Mouse (Mus musculus): ENCODE results near the gene Trim67. TPM values are rescaled to one million over a fixed set of nuclear protein-coding genes. Genes with fewer than 3 reads are reported as not detected.

Trim67 gene
- polyA plus RNA-seq, 1 experiment from 2014 or later, result 0.35 TPM

GRCm38 (mm10) chr8:124803824-124804702, 11.2 kb downstream of the Trim67 start:
- Histone ChIP-seq H3K36me3 (replicated peaks) (no peaks in the 10 kb centered on the region), H3K27ac (no peak overlapping the region), H3K4me3 (no peak overlapping the region), H3K4me1 (no peaks in the 10 kb centered on the region), H3K27me3 (ENCODE audit: poor library complexity, severe bottlenecking) (peaks cover 12% of the 10 kb centered on the region; the same call in 1 of the 2 replicates), H3K9me3 (no peaks in the 10 kb centered on the region)
- WGBS, result 76% methylated on average over 12 of the region's 12 CpGs
- DNase-seq (ENCODE audit: extremely low spot score, low spot score), result no peak

DNA sequence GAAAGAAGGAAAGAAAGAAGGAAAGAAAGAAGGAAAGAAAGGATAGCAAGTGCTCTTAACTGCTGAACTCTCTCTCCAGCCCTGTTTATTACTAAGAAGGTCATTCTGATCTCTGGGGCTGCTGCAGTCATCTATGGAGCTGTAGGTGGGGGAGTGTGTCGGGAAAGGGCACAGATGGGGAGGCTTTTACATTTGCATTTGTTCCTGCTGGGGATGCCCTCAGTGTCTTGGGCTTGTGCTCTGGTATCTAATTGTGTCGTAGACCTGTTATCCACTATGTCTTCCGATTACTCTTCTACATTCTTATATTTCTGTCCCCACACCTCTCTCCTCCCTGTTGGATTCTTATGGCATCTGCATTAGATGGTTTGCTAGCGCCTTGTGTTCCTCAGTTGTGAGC, 13.1 kb downstream of the Trim67 start:
- no peak overlapping the region for H3K27ac ChIP-seq
- H3K4me3 ChIP-seq, result no peak overlapping the region
- no peak for DNase-seq (ENCODE audit: extremely low spot score, low spot score)
- H3K36me3 ChIP-seq (replicated peaks), result no peaks in the 10 kb centered on the region
- 87% methylated on average over 4 of the region's 4 CpGs for WGBS
- H3K9me3 ChIP-seq, result no peaks in the 10 kb centered on the region
- H3K4me1 ChIP-seq, result peaks cover 12% of the 10 kb centered on the region
- peaks cover 8% of the 10 kb centered on the region; the same call in 1 of the 2 replicates for H3K27me3 ChIP-seq (ENCODE audit: poor library complexity, severe bottlenecking)

DNA sequence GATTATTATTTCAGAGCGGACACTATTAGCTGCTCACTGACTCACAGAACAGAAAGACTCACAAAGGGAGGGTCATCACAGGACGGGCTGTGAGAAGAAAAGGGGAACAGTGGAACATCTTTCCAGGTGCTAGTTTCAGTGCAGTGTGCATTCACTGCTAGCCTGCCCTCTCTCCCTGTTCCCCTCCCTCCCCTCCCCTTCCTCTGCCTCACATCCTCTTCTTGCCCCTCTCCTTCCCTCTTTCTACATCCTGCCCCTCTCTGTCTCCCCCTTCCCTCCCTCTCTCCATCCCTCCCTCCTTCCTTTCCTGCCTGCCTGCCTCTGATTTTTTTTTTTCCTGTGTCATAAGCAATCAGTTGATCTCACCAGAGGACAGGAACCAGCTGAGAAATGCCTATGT, 16.5 kb downstream of the Trim67 start:
- Histone ChIP-seq H3K9me3 (no peaks in the 10 kb centered on the region), H3K4me3 (no peak overlapping the region), H3K4me1 (peaks cover 15% of the 10 kb centered on the region), H3K27ac (no peak overlapping the region), H3K27me3 (ENCODE audit: poor library complexity, severe bottlenecking) (no peaks in the 10 kb centered on the region; the same call in 1 of the 2 replicates), H3K36me3 (replicated peaks) (no peaks in the 10 kb centered on the region)
- DNase-seq (ENCODE audit: extremely low spot score, low spot score), result no peak
- 60% methylated on average over 2 of the region's 2 CpGs for WGBS

GRCm38 (mm10) chr8:124810056-124810610, 17.2 kb downstream of the Trim67 start:
- Histone ChIP-seq H3K27me3 (ENCODE audit: poor library complexity, severe bottlenecking) (no peaks in the 10 kb centered on the region; the same call in 1 of the 2 replicates), H3K4me1 (peaks cover 15% of the 10 kb centered on the region), H3K9me3 (no peaks in the 10 kb centered on the region), H3K4me3 (no peak overlapping the region), H3K36me3 (replicated peaks) (no peaks in the 10 kb centered on the region), H3K27ac (no peak overlapping the region)
- 72% methylated on average over 5 of the region's 5 CpGs for WGBS
- DNase-seq (ENCODE audit: extremely low spot score, low spot score), result no peak

DNA sequence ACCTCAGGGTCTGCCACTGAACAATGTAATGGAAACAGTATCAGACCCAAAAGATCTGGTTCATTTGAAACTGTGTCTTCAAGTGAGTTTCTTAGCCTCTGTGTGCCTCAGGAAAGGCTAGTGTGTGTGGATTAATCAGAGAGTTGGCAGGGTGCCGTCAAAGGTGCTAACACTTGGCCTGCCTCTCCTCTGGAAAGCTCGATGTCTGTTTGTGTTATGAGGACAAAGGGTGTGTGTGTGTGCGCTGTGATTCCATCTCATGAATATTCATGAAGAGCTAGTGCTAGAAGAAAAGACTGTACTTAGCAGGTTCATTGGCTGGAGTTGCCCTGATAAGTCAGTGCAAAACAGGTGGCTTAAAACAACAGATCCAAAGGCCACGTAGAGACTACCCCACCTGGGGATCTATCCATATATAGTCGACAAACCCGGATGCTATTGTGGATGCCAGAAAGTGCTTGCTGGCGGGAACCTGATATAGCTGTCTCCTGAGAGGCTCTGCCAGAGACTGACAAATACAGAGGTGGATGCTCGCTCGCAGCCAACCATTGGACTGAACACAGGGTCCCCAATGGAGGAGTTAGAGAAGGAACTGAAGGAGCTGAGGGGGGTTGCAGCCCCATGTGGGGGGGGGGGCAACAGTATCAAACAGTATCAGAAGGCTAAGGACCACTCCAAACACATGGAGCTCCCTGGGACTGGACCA, 17.9 kb downstream of the Trim67 start:
- Histone ChIP-seq H3K36me3 (replicated peaks) (no peaks in the 10 kb centered on the region), H3K4me1 (peaks cover 15% of the 10 kb centered on the region), H3K27me3 (ENCODE audit: poor library complexity, severe bottlenecking) (no peaks in the 10 kb centered on the region; the same call in 1 of the 2 replicates), H3K27ac (no peak overlapping the region), H3K4me3 (no peak overlapping the region), H3K9me3 (no peaks in the 10 kb centered on the region)
- 53% methylated on average over 9 of the region's 9 CpGs for WGBS
- DNase-seq (ENCODE audit: extremely low spot score, low spot score), result no peak

DNA sequence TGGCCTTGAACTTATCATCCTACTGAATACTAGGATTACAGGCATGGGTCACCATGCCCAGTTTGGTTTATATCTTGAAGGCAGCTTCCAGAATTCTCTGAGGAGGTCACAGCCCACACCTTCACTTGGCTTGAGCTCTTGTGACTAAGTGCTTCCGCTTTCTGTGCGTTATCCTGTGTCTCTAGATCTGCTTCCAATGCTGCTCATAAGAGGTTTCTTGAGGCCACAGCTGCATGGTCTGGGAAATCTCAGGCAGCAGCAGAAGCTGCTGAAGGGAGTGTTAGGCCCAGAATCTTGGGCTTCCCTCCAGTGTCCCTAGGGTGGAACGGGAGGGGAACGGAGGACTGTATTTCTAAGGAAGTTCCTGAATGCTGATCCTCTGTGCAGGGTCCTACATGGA, 20.4 kb downstream of the Trim67 start:
- 94% methylated on average over 4 of the region's 4 CpGs for WGBS
- no peak overlapping the region for H3K4me3 ChIP-seq
- no peak overlapping the region for H3K27ac ChIP-seq
- DNase-seq (ENCODE audit: extremely low spot score, low spot score), result no peak
- no peaks in the 10 kb centered on the region for H3K36me3 ChIP-seq (replicated peaks)
- H3K4me1 ChIP-seq, result peaks cover 15% of the 10 kb centered on the region
- peaks cover 13% of the 10 kb centered on the region for H3K9me3 ChIP-seq
- no peaks in the 10 kb centered on the region; the same call in 1 of the 2 replicates for H3K27me3 ChIP-seq (ENCODE audit: poor library complexity, severe bottlenecking)

GRCm38 (mm10) chr8:124815870-124816269, 23.0 kb downstream of the Trim67 start:
- Histone ChIP-seq H3K9me3 (peaks cover 13% of the 10 kb centered on the region), H3K4me1 (peaks cover 5% of the 10 kb centered on the region), H3K27ac (no peak overlapping the region), H3K36me3 (replicated peaks) (no peaks in the 10 kb centered on the region), H3K27me3 (ENCODE audit: poor library complexity, severe bottlenecking) (no peaks in the 10 kb centered on the region), H3K4me3 (no peak overlapping the region)
- WGBS, result 92% methylated on average over 12 of the region's 12 CpGs
- no peak for DNase-seq (ENCODE audit: extremely low spot score, low spot score)

DNA sequence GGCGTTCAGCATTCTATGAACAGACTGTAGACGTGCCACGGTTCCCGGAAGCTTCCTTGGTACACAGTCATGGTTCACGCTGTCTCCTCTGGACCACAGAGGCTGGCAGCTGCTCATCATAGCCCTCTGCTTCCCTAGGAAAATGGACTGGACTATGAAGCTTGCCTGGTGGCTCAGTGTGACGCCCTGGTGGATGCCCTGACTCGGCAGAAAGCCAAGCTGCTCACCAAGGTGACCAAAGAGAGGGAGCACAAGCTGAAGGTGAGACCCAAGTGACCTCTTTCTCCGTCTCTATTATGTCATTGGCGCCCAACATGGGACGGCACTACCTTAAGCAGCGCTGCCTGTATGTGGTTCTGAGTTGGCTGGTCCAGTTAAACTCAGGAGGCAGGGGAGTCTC, 24.0 kb downstream of the Trim67 start:
- no peaks in the 10 kb centered on the region for H3K36me3 ChIP-seq (replicated peaks)
- no peak for DNase-seq (ENCODE audit: extremely low spot score, low spot score)
- H3K4me1 ChIP-seq, result no peaks in the 10 kb centered on the region
- no peaks in the 10 kb centered on the region for H3K27me3 ChIP-seq (ENCODE audit: poor library complexity, severe bottlenecking)
- WGBS, result 88% methylated on average over 11 of the region's 11 CpGs
- H3K4me3 ChIP-seq, result no peak overlapping the region
- H3K27ac ChIP-seq, result no peak overlapping the region
- H3K9me3 ChIP-seq, result peaks cover 13% of the 10 kb centered on the region

DNA sequence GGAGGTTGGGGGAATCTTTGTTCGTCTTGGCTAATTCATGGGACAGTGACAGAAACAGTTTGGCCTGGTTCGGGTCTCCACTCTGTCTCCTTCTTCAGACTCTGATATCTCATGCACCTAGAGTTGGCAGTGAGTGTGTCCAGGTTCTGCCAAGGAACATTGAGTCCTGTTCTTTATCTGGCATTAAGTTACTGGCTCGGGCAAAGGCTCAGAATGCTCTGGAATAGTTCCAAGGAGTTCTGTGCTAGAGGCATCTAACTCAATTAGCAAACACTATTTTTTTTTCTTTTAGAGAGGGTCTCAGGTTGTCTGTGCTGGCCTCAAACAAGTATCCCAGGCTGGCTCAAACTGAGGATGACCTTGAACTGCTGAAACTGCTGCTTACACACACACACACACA, 24.5 kb downstream of the Trim67 start:
- Histone ChIP-seq H3K27me3 (ENCODE audit: poor library complexity, severe bottlenecking) (no peaks in the 10 kb centered on the region), H3K9me3 (peaks cover 13% of the 10 kb centered on the region), H3K36me3 (replicated peaks) (no peaks in the 10 kb centered on the region), H3K4me1 (no peaks in the 10 kb centered on the region), H3K27ac (no peak overlapping the region), H3K4me3 (no peak overlapping the region)
- DNase-seq (ENCODE audit: extremely low spot score, low spot score), result no peak
- 94% methylated on average over 3 of the region's 3 CpGs for WGBS

DNA sequence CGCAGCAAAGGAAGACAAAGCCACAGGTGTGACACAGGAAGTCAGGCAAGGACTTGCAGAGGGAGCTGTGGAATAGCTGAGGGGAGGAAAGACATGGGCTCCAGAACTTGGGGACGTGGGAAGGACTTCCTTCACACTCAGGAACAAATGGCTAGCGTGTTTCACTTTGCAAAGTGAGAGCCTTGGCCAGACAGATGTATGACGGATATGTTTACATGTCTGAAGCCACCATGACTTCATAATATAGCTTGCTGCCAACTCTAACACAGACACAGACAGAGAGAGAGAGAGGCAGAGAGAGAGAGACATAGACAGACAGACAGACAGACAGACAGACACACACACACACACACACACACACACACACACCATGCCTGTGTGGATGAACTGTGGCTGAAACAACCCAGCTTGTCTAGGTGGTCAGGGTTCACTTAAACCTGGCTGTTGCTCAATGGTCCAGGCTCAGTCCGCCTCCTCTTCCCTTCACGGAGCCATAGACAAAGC, 26.8 kb downstream of the Trim67 start:
- Histone ChIP-seq H3K9me3 (peaks cover 13% of the 10 kb centered on the region), H3K4me3 (no peak overlapping the region), H3K27ac (no peak overlapping the region), H3K36me3 (replicated peaks) (no peaks in the 10 kb centered on the region), H3K4me1 (no peaks in the 10 kb centered on the region), H3K27me3 (ENCODE audit: poor library complexity, severe bottlenecking) (no peaks in the 10 kb centered on the region)
- no peak for DNase-seq (ENCODE audit: extremely low spot score, low spot score)
- 81% methylated on average over 6 of the region's 6 CpGs for WGBS

DNA sequence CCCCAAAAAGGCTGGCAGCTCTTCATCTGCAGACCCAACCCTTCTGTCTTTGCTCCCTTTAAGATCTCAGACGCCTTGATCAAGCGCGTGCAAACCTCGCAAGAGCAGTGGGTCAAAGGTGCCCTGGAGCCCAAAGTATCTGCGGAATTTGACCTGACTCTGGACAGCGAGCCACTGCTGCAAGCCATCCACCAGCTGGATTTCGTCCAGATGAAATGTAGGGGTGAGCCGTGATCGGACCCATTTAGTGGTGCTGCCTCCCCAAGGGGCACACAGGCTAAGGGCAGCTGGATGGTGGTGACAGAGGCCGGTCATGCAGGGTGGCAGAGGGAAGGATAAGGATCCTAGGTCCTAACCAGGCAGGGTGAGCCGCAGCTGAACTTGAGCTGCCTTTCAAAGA, 27.2 kb downstream of the Trim67 start:
- 76% methylated on average over 11 of the region's 11 CpGs for WGBS

GRCm38 (mm10) chr8:124823497-124823896, 30.6 kb downstream of the Trim67 start:
- Histone ChIP-seq H3K4me1 (peaks cover 9% of the 10 kb centered on the region), H3K27ac (no peak overlapping the region), H3K9me3 (no peaks in the 10 kb centered on the region), H3K36me3 (replicated peaks) (no peaks in the 10 kb centered on the region), H3K4me3 (no peak overlapping the region), H3K27me3 (ENCODE audit: poor library complexity, severe bottlenecking) (peaks cover 22% of the 10 kb centered on the region)
- WGBS, result 77% methylated on average over 6 of the region's 6 CpGs
- no peak for DNase-seq (ENCODE audit: extremely low spot score, low spot score)

More for the DNA sequence above, 27.2 kb downstream of the Trim67 start:
- Histone ChIP-seq H3K4me1 (no peaks in the 10 kb centered on the region), H3K27ac (no peak overlapping the region), H3K27me3 (ENCODE audit: poor library complexity, severe bottlenecking) (no peaks in the 10 kb centered on the region), H3K9me3 (peaks cover 13% of the 10 kb centered on the region), H3K36me3 (replicated peaks) (no peaks in the 10 kb centered on the region), H3K4me3 (no peak overlapping the region)
- DNase-seq (ENCODE audit: extremely low spot score, low spot score), result no peak
